Mouse (Mus musculus) kidney, postnatal 4 days (tissue): ENCODE measurements around the gene Cenpm.

ENCODE experiments used
- DNase-seq, 2 experiments: peaks; one replicate each; pipeline ENCODE4 v3.0.0; 2021; ENCODE audit warnings: mixed read lengths in 2 of 2

Cenpm gene

GRCm38 (mm10) chr15:82186931-82187330, 57.6 kb downstream of the Cenpm start:
- DNase-seq = no peak

GRCm38 (mm10) chr15:82186131-82186530, 58.4 kb downstream of the Cenpm start:
- no peak for DNase-seq

- DNase-seq = peak; percentile 21 to 52
Observed at GRCm38 (mm10) chr15:82185062-82185783, 59.3 kb downstream of the Cenpm start.

GRCm38 (mm10) chr15:82184656-82185055, 59.9 kb downstream of the Cenpm start:
- DNase-seq = peak in 1 of 2 experiments; percentile 60

GRCm38 (mm10) chr15:82184183-82184582, 60.4 kb downstream of the Cenpm start:
- peak; percentile 53 to 73 for DNase-seq
